Mouse (Mus musculus) erythroblast, adult 5-6 weeks (primary cell): Measurements from ENCODE around the gene Gm13420. TPM values are rescaled to one million over a fixed set of nuclear protein-coding genes. Genes with fewer than 3 reads are reported as not detected.

ENCODE experiments used
- ATAC-seq: replicated peaks from 2 replicates; pipeline ENCODE4 v1.8.0; 2016; ENCODE audit warnings: moderate number of reproducible peaks, mild to moderate bottlenecking, moderate TSS enrichment, inconsistent platforms; ENCODE audit not compliant: poor library complexity, low FRiP score, severe bottlenecking
- total RNA-seq, 2 experiments: library from RNA; stranded (forward) in 1 of 2; stranded (reverse) in 1 of 2; fragments of 150-400 nt in 1 of 2; fragments of 200-764, 138-1000 nt in 1 of 2; gene quantifications; 2 replicates each; pipeline versions ENCODE4 v1.2.3 to v1.2.4; 2015 to 2017; ENCODE audit warnings: low replicate concordance in 2 of 2

Gm13420 gene
- total RNA-seq, 2 experiments from 2014 or later = not detected

- no peak for ATAC-seq
Observed at GRCm38 (mm10) chr2:29706726-29707620, 44.5 kb downstream of the Gm13420 start.

DNA sequence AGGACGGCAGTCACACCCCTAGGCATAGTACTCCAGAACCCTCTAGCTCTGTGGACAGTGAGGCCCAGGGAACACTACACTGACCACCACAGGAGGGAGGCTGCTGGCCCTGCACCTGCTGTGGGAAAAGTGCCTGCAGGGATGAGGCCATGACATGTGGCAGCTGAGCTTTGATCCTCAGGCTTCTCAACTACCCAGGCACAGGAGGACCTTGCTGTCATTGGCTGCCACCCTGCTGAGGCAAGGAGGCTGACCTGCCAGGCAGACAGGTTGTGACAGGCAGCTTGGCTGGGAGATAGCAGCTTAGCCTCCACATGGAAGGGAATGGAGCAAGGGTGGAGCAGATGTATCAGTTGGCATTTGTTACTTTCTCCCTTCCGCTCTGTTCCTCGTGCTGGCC, 46.0 kb downstream of the Gm13420 start:
- ATAC-seq = no peak

GRCm38 (mm10) chr2:29703104-29704081, 48.1 kb downstream of the Gm13420 start:
- no peak for ATAC-seq

- no peak for ATAC-seq
Observed at GRCm38 (mm10) chr2:29702189-29702588, 49.3 kb downstream of the Gm13420 start.

GRCm38 (mm10) chr2:29701393-29701792, 50.1 kb downstream of the Gm13420 start:
- no peak for ATAC-seq

DNA sequence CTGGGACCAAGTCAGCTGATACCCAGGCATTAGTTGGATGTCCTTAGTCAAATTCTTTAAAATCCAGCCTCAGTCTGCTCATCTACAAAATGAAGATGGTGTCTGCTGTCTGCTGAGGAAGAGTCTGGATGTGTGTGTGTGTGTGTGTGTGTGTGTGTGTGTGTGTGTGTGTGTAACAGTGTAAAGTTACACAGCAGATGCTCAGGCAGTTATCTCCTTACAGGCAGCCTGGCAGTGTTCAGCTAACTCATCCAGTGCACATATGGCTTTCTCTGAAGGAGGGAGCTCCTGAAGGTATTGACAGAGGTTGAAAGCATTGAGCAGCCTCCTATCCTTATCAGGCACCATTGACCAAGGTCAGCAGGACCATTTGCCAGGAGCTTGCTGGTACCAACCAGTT, 50.6 kb downstream of the Gm13420 start:
- ATAC-seq = no peak

DNA sequence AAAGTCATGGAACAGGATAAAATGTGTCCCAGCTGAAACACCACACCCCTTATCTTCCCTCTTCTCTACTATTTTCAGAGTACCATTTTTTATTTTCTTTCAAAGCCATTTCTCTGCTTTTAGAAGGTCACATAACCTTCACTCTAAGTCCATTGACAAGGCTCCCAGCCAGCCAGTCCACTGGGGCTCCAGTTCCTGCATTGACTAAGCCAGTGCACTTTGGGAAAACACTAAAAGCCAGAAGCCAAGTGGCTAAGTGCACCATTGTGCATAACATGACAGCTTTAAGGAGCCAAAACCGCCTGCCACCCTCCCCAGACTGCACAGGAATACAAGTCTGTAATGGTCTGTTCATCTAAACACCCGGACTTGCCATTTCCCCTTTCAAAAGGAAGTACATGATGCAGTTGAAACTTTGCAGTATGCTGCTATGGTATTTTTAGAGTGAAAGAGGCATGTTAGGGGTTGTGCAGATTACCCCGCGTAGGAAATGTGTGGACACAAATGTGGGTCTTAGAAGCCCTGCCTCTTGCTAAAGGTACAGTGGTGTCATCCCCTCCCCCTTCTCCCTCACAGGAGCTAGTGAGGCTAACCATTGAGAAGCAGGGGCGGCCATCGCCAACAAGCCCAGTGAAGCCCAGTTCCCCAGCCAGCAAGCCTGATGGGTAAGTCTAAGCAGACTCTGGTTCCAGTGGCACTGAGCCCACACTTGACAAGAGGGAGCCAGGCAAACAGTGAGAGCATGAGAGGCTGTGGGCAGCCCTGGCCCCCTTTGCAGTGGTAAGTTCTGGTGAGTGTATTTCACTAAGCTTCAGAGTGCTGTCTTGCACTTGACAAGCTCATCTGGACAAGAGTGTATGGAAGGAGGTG, 52.8 kb downstream of the Gm13420 start:
- ATAC-seq = no peak

DNA sequence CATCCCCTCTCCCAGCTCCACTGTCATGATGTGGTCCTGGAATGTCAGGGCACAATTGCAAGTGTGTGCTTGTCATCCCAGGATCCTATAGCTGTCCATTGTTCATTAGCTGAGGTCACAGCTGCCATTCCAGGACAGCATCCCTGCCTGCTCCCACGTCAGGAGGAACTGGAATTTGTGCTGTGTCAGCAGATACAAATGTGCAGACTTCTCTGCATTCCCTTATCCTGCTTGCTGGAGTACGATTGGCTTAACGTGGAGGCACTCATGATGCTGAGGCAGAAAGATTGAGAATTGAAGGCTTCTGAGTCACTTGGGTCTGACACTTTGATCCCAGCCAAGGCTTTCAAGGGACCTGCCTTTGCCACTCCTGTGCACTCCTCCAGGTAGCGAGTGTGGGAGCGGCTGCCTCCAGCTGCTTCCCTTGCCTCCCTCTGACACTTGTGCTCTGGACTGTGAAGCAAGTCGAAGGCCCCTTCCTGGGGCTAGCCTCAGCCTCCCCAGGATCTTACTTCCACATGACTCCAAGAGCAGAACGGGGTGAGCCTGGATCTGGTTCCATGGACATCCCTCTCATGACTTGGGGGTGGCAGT, 55.2 kb downstream of the Gm13420 start:
- no peak for ATAC-seq

Other genes with a start within 250 kb of the Gm13420 start
- 7.5 and 8.5 TPM in 2 replicates for gene Rapgef1, start 132.0 kb downstream of the Gm13420 start, total RNA-seq (2015; ENCODE audit: low replicate concordance)
- 7.3 and 13.0 TPM in 2 replicates for gene Rapgef1, start 132.0 kb downstream of the Gm13420 start, total RNA-seq (2017; ENCODE audit: low replicate concordance)
- not detected in 2 replicates for gene Gm13547, start 7.6 kb upstream of the Gm13420 start, total RNA-seq (2015; ENCODE audit: low replicate concordance)
- 1.3 TPM in 1 of 2 replicates, not detected in the other for gene Gm13547, start 7.6 kb upstream of the Gm13420 start, total RNA-seq (2017; ENCODE audit: low replicate concordance)
- gene Coq4, start 35.8 kb upstream of the Gm13420 start, total RNA-seq (2015; ENCODE audit: low replicate concordance) = 2.3 and 9.2 TPM in 2 replicates
- gene Coq4, start 35.8 kb upstream of the Gm13420 start, total RNA-seq (2017; ENCODE audit: low replicate concordance) = 1.8 and 2.2 TPM in 2 replicates
- 25.1 and 27.7 TPM in 2 replicates for gene Trub2, start 36.8 kb upstream of the Gm13420 start, total RNA-seq (2015; ENCODE audit: low replicate concordance)
- gene Trub2, start 36.8 kb upstream of the Gm13420 start, total RNA-seq (2017; ENCODE audit: low replicate concordance) = 29.7 and 31.1 TPM in 2 replicates
- 1.9 and 4.2 TPM in 2 replicates for gene Slc27a4, start 50.9 kb upstream of the Gm13420 start, total RNA-seq (2015; ENCODE audit: low replicate concordance)
- 5.1 and 9.8 TPM in 2 replicates for gene Slc27a4, start 50.9 kb upstream of the Gm13420 start, total RNA-seq (2017; ENCODE audit: low replicate concordance)
- 5.4 and 8.2 TPM in 2 replicates for gene Urm1, start 68.4 kb upstream of the Gm13420 start, total RNA-seq (2015; ENCODE audit: low replicate concordance)
- 5.6 and 8.9 TPM in 2 replicates for gene Urm1, start 68.4 kb upstream of the Gm13420 start, total RNA-seq (2017; ENCODE audit: low replicate concordance)
- 16.9 and 19.4 TPM in 2 replicates for gene Cercam, start 117.5 kb upstream of the Gm13420 start, total RNA-seq (2015; ENCODE audit: low replicate concordance)
- gene Cercam, start 117.5 kb upstream of the Gm13420 start, total RNA-seq (2017; ENCODE audit: low replicate concordance) = 18.8 and 20.8 TPM in 2 replicates
- gene Odf2, start 137.5 kb upstream of the Gm13420 start, total RNA-seq (2015; ENCODE audit: low replicate concordance) = 25.2 and 25.9 TPM in 2 replicates
- gene Odf2, start 137.5 kb upstream of the Gm13420 start, total RNA-seq (2017; ENCODE audit: low replicate concordance) = 51.4 and 68.7 TPM in 2 replicates
- gene Gle1, start 183.7 kb upstream of the Gm13420 start, total RNA-seq (2015; ENCODE audit: low replicate concordance) = 3.5 and 12.1 TPM in 2 replicates
- gene Gle1, start 183.7 kb upstream of the Gm13420 start, total RNA-seq (2017; ENCODE audit: low replicate concordance) = 16.0 and 23.0 TPM in 2 replicates
- 16.5 TPM in 2 replicates for gene Sptan1, start 213.9 kb upstream of the Gm13420 start, total RNA-seq (2015; ENCODE audit: low replicate concordance)
- 18.1 and 21.6 TPM in 2 replicates for gene Sptan1, start 213.9 kb upstream of the Gm13420 start, total RNA-seq (2017; ENCODE audit: low replicate concordance)